Mouse (Mus musculus): Measurements from ENCODE around the gene Tef. TPM values are rescaled to one million over a fixed set of nuclear protein-coding genes. Genes with fewer than 3 reads are reported as not detected.
A peak's percentile ranks its signal among the peaks of the same experiment; 100 is the strongest.

Gene Tef
- polyA plus RNA-seq, 1 experiment from 2014 or later: 29.4 TPM

- Histone ChIP-seq H3K4me1 (peaks cover 46% of the 10 kb centered on the region), H3K27ac (peak overlapping the region; percentile 95), H3K4me2 (peak overlapping the region; percentile 84), H3K4me3 (peak overlapping the region; percentile 74), H3K36me3 (peaks cover 16% of the 10 kb centered on the region), H3K9me3 (no peaks in the 10 kb centered on the region), H3K9ac (peak overlapping the region; percentile 84), H3K27me3 (no peaks in the 10 kb centered on the region)
- peak; percentile 10; the same call in 1 of the 2 replicates for ATAC-seq (ENCODE audit: insufficient number of reproducible peaks, insufficient read depth, low FRiP score, low TSS enrichment, low read depth)
- WGBS: under 1% methylated on average over 25 of the region's 26 CpGs
Observed at GRCm38 (mm10) chr15:81811599-81811996, 9.4 kb downstream of the Tef start.

GRCm38 (mm10) chr15:81812287-81812686, 10.1 kb downstream of the Tef start:
- no peak for ATAC-seq (ENCODE audit: insufficient number of reproducible peaks, insufficient read depth, low FRiP score, low TSS enrichment, low read depth)
- peaks cover 23% of the 10 kb centered on the region for H3K36me3 ChIP-seq
- H3K9ac ChIP-seq: peak overlapping the region; percentile 84
- 0 out of 2 replicates have a peak overlapping the region, but pooled peaks have one; percentile 95 for H3K27ac ChIP-seq
- WGBS: 41% methylated on average over 3 of the region's 3 CpGs
- H3K4me2 ChIP-seq: peak overlapping the region; percentile 84
- H3K4me1 ChIP-seq: peaks cover 41% of the 10 kb centered on the region
- H3K9me3 ChIP-seq: no peaks in the 10 kb centered on the region
- peak overlapping the region; percentile 74 for H3K4me3 ChIP-seq
- no peaks in the 10 kb centered on the region for H3K27me3 ChIP-seq

GRCm38 (mm10) chr15:81812696-81813631, 10.7 kb downstream of the Tef start:
- no peaks in the 10 kb centered on the region for H3K9me3 ChIP-seq
- WGBS: 62% methylated on average over 7 of the region's 7 CpGs
- peak overlapping the region; percentile 84 for H3K9ac ChIP-seq
- H3K36me3 ChIP-seq: peaks cover 30% of the 10 kb centered on the region
- H3K27me3 ChIP-seq: no peaks in the 10 kb centered on the region
- H3K4me3 ChIP-seq: peak overlapping the region; percentile 74
- H3K27ac ChIP-seq: no peak overlapping the region
- H3K4me2 ChIP-seq: peak overlapping the region; percentile 84
- no peak for ATAC-seq (ENCODE audit: insufficient number of reproducible peaks, insufficient read depth, low FRiP score, low TSS enrichment, low read depth)
- H3K4me1 ChIP-seq: peaks cover 41% of the 10 kb centered on the region

DNA sequence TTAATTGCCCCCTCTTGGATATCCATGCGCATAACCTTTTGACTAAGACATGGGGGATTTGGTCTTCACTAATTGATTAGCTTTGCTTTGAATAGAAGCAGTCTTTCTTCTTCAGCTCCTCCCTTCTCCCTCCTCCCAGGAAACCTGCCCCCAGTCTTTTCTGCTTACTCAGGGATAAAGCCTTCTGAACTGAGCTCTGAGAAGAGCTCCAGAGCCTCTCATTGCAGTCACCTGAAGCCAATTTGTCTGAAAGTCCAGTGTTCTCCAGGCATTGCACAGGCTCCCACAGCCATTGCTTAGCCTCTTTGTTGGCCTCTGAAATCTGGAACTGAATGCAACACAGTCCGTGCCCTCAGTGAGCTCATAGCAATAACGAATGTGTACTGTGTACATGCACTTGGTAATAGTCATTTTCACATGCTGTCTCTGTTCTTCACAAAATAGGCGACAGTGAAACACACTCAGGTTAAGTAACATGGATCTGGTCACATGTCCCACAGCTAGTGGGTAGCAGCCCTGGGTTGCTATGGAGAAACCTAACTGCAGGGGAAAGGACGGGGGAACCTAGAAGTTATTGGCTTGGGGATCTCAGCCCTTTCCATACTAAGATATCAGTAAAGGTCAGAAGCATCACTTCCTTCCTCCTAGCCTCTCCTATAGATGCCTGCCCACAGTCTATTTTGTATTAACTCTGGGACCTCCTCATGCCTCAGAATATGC, 11.9 kb downstream of the Tef start:
- Histone ChIP-seq H3K9me3 (no peaks in the 10 kb centered on the region), H3K27ac (peak overlapping the region; percentile 44; the same call in 1 of the 2 replicates), H3K27me3 (no peaks in the 10 kb centered on the region), H3K4me1 (peaks cover 33% of the 10 kb centered on the region), H3K4me2 (no peak overlapping the region), H3K4me3 (no peak overlapping the region), H3K36me3 (peaks cover 40% of the 10 kb centered on the region), H3K9ac (no peak overlapping the region)
- ATAC-seq (ENCODE audit: insufficient number of reproducible peaks, insufficient read depth, low FRiP score, low TSS enrichment, low read depth): no peak
- WGBS: 50% methylated on average over 5 of the region's 5 CpGs

DNA sequence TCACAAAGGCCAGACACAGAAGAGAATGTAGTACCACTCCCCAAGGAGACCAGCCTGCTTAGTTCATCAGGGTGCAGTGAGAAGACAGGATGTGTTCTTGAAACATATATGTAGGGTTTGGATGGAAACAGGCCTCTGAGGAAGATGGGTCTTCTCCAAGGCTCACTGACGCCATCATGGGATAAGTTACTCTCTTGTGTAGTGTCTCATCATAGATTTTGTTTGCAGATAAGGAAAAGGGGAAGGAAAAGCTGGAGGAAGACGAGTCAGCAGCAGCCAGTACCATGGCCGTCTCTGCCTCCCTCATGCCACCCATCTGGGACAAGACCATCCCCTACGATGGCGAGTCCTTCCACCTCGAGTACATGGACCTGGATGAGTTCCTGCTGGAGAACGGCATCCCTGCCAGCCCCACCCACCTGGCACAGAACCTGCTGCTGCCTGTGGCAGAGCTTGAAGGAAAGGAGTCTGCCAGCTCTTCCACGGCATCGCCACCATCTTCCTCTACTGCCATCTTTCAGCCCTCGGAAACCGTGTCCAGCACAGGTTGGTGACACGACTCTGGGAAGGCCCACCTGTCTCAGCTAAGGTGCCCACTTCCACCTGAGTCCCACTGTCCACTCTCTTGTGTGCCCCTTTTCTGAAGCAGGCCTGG, 12.6 kb downstream of the Tef start:
- H3K4me1 ChIP-seq: peaks cover 26% of the 10 kb centered on the region
- WGBS: 89% methylated on average over 12 of the region's 12 CpGs
- H3K36me3 ChIP-seq: peaks cover 47% of the 10 kb centered on the region
- H3K9ac ChIP-seq: no peak overlapping the region
- H3K4me3 ChIP-seq: no peak overlapping the region
- H3K27me3 ChIP-seq: no peaks in the 10 kb centered on the region
- H3K4me2 ChIP-seq: no peak overlapping the region
- no peak for ATAC-seq (ENCODE audit: insufficient number of reproducible peaks, insufficient read depth, low FRiP score, low TSS enrichment, low read depth)
- H3K9me3 ChIP-seq: no peaks in the 10 kb centered on the region
- 0 out of 2 replicates have a peak overlapping the region, but pooled peaks have one; percentile 44 for H3K27ac ChIP-seq

DNA sequence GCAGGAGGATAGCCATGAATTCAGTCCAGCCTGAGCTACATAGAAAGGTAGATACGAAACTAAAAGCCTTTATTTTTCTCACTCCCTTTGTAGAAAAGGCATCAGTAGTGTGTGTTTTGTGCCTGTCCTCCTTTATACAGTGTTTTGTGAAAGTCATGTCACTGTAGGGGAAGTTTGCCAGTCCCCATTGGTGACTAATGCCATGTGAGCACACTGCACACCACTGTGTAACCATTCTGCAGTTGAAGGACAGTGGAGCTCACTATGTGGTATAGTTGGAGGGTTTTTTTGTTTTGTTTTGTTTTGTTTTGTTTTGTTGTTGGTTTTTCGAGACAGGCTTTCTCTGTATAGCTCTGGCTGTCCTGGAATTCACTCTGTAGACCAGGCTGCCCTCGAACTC, 16.2 kb downstream of the Tef start:
- Histone ChIP-seq H3K9ac (no peak overlapping the region), H3K4me3 (no peak overlapping the region), H3K4me2 (no peak overlapping the region), H3K36me3 (peaks cover 81% of the 10 kb centered on the region), H3K4me1 (peaks cover 6% of the 10 kb centered on the region), H3K9me3 (no peaks in the 10 kb centered on the region), H3K27ac (no peak overlapping the region), H3K27me3 (no peaks in the 10 kb centered on the region)
- 88% methylated on average over 3 of the region's 3 CpGs for WGBS
- ATAC-seq (ENCODE audit: insufficient number of reproducible peaks, insufficient read depth, low FRiP score, low TSS enrichment, low read depth): no peak

- peaks cover 95% of the 10 kb centered on the region for H3K36me3 ChIP-seq
- WGBS: 84% methylated on average over 3 of the region's 3 CpGs
- no peak for ATAC-seq (ENCODE audit: insufficient number of reproducible peaks, insufficient read depth, low FRiP score, low TSS enrichment, low read depth)
Observed at GRCm38 (mm10) chr15:81822631-81823030, 20.4 kb downstream of the Tef start.

DNA sequence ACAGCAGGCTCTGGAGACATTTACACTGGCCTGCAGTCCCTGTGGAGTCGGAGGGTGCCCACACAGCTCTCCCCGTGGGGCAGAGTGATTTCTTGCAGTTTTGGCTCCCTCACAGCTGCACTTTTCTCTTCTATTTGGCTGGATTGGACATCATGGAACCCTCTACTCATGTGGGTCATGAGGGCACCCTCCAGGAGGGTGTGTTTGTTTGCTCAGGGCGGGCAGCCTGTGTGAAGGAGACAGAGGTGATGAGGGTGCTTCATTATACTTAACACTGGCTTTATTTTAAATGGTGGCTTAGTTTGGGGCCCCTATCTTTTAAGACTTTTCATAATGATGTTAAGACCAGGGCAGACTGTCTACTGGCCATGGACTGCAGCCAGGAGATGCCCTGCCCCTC, 22.6 kb downstream of the Tef start:
- H3K4me2 ChIP-seq: no peak overlapping the region
- peaks cover 81% of the 10 kb centered on the region for H3K36me3 ChIP-seq
- ATAC-seq (ENCODE audit: insufficient number of reproducible peaks, insufficient read depth, low FRiP score, low TSS enrichment, low read depth): no peak
- no peak overlapping the region for H3K27ac ChIP-seq
- no peaks in the 10 kb centered on the region for H3K27me3 ChIP-seq
- H3K4me3 ChIP-seq: no peak overlapping the region
- WGBS: 86% methylated on average over 3 of the region's 3 CpGs
- H3K9me3 ChIP-seq: no peaks in the 10 kb centered on the region
- no peaks in the 10 kb centered on the region for H3K4me1 ChIP-seq
- H3K9ac ChIP-seq: no peak overlapping the region

More at GRCm38 (mm10) chr15:81822631-81823030, 20.4 kb downstream of the Tef start:
- Histone ChIP-seq H3K9me3 (no peaks in the 10 kb centered on the region), H3K27me3 (no peaks in the 10 kb centered on the region), H3K27ac (no peak overlapping the region), H3K4me2 (no peak overlapping the region), H3K9ac (no peak overlapping the region), H3K4me3 (no peak overlapping the region), H3K4me1 (no peaks in the 10 kb centered on the region)

GRCm38 (mm10) chr15:81828426-81829207, 26.4 kb downstream of the Tef start:
- Histone ChIP-seq H3K4me2 (no peak overlapping the region), H3K27ac (no peak overlapping the region), H3K36me3 (peaks cover 45% of the 10 kb centered on the region), H3K27me3 (no peaks in the 10 kb centered on the region), H3K4me1 (0 out of 2 replicates have a peak, but pooled peaks cover 7% of the 10 kb centered on the region), H3K9ac (no peak overlapping the region), H3K4me3 (no peak overlapping the region), H3K9me3 (no peaks in the 10 kb centered on the region)
- ATAC-seq (ENCODE audit: insufficient number of reproducible peaks, insufficient read depth, low FRiP score, low TSS enrichment, low read depth): no peak
- WGBS: 90% methylated on average over 7 of the region's 7 CpGs

DNA sequence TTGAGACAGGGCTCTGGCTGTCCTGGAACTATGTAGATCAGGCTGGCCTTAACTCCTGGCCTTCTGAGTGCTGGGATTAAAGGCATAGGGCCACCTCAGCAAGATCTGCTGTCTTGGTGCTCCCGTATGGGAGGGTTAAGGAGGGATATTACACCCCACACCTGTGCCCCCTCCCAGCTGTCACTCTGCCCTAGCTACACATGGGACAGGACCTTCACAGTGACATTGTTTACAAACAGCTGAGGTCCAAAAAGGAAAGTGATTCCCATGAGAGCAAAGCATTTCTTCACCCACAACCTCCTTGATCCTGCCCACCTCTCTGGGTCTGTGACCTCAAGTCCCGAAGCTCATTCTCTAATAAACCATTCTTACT, 27.0 kb downstream of the Tef start:
- whole genome bisulfite sequencing: 70% methylated on average over 2 of the region's 2 CpGs
- H3K4me2 ChIP-seq: no peak overlapping the region

DNA sequence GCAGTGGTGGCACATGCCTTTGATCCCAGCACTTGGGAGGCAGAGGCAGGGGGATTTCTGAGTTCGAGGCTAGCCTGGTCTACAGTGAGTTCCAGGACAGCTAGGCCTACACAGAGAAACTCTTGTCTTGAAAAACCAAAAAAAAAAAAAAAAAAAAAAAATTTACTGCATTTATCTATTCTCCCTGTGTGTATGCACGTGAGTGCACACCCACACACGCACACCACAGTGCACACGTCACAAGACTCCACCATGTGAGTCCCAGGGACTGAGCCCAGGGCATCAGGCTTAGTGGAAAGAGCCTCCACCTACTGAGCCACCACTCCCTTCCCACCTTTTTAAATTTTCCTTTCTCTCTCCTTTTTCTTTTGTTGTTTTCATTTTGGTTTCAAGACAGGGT, 28.3 kb downstream of the Tef start:
- H3K36me3 ChIP-seq: peaks cover 26% of the 10 kb centered on the region
- ATAC-seq (ENCODE audit: insufficient number of reproducible peaks, insufficient read depth, low FRiP score, low TSS enrichment, low read depth): no peak
- WGBS: 85% methylated on average over 4 of the region's 4 CpGs

More for the DNA sequence above, 27.0 kb downstream of the Tef start:
- Histone ChIP-seq H3K27me3 (no peaks in the 10 kb centered on the region), H3K4me1 (0 out of 2 replicates have a peak, but pooled peaks cover 7% of the 10 kb centered on the region), H3K9ac (no peak overlapping the region), H3K4me3 (no peak overlapping the region), H3K27ac (no peak overlapping the region), H3K36me3 (peaks cover 39% of the 10 kb centered on the region), H3K9me3 (no peaks in the 10 kb centered on the region)
- no peak for ATAC-seq (ENCODE audit: insufficient number of reproducible peaks, insufficient read depth, low FRiP score, low TSS enrichment, low read depth)

More for the DNA sequence above, 28.3 kb downstream of the Tef start:
- no peaks in the 10 kb centered on the region for H3K9me3 ChIP-seq
- H3K4me2 ChIP-seq: no peak overlapping the region
- H3K27me3 ChIP-seq: no peaks in the 10 kb centered on the region
- no peak overlapping the region for H3K4me3 ChIP-seq
- peaks cover 12% of the 10 kb centered on the region for H3K4me1 ChIP-seq
- no peak overlapping the region for H3K27ac ChIP-seq
- H3K9ac ChIP-seq: no peak overlapping the region

All from embryonic facial prominence, embryonic 13.5 days (tissue).